Mouse (Mus musculus): Measurements from ENCODE around the gene Angpt4. TPM values are rescaled to one million over a fixed set of nuclear protein-coding genes. Genes with fewer than 3 reads are reported as not detected.

Angpt4 gene
- total and polyA plus RNA-seq, 3 experiments, result 0.04 TPM; not detected in 2

DNA sequence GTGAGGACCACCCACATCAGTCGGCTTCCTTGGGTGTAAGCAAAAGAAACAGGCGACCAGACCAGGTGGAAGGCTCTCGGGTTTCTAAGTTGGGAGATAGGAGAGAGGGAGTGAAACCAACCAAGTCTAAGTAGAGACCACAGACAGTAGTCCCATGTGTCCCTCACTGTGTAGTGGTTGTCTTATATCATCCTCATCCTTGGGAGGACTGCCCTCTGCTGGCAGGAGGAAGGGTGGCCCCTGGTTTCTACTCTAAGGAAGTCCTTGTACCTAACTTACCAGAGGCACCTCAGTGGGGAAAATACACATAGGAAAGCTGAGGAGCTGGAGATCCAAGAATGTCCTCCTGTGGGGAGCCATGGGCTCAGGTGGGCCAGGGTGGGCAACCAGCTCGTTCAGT lies 44.5 kb upstream of the Angpt4 start:
- Histone ChIP-seq H3K27me3 (replicated peaks) (peaks cover 87% of the 10 kb centered on the region), H3K4me1 (ENCODE audit: control insufficient read depth in 1 of 2, insufficient read depth in 2 of 2) (no peaks in the 10 kb centered on the region), H3K4me2 (ENCODE audit: insufficient read depth, low read depth, poor library complexity, severe bottlenecking) (no peak overlapping the region), H3K79me2 (replicated peaks; ENCODE audit: control insufficient read depth, extremely low read depth, insufficient read depth, poor library complexity, severe bottlenecking) (no peaks in the 10 kb centered on the region), H3K9me3 (replicated peaks; ENCODE audit: low read length) (no peaks in the 10 kb centered on the region), H3K27ac (ENCODE audit: insufficient read depth, low read depth) (no peak overlapping the region), H3K36me3 (replicated peaks in 1 of 2; ENCODE audit: control insufficient read depth in 1 of 2, insufficient read depth in 1 of 2, low read length in 1 of 2) (no peaks in the 10 kb centered on the region), H3K9ac (ENCODE audit: insufficient read depth, low read depth) (no peak overlapping the region), H3K4me3 (replicated peaks in 1 of 3; ENCODE audit: low read depth in 2 of 3, low read length in 2 of 3, poor library complexity in 1 of 3) (no peak overlapping the region)
- TF ChIP-seq CTCF (conservative IDR thresholded peaks at IDR 0.05 in 1 of 2, IDR thresholded peaks at IDR 0.05 in 1 of 2; ENCODE audit: low read depth in 2 of 2, low read length in 2 of 2), result peak; percentile 80 to 88
- TF ChIP-seq RAD21 (IDR thresholded peaks at IDR 0.05; ENCODE audit: low read depth, low read length), result peak; percentile 81
- TF ChIP-seq HCFC1 (IDR thresholded peaks at IDR 0.05; ENCODE audit: low read depth, low read length), result no peak
- no peak for TF ChIP-seq NELFE (IDR thresholded peaks at IDR 0.05; ENCODE audit: low read depth, low read length)
- TF ChIP-seq MXI1 (IDR thresholded peaks at IDR 0.05; ENCODE audit: low read depth, low read length), result no peak
- no peak for TF ChIP-seq JUN (IDR thresholded peaks at IDR 0.05; ENCODE audit: insufficient read depth, low read depth, low read length)
- TF ChIP-seq MAFK (IDR thresholded peaks at IDR 0.05; ENCODE audit: insufficient replicate concordance, low read length), result no peak
- no peak for TF ChIP-seq JUND (conservative IDR thresholded peaks at IDR 0.05; ENCODE audit: low read depth, low read length)
- TF ChIP-seq MAX (IDR thresholded peaks at IDR 0.05; ENCODE audit: low read length), result no peak
- no peak for TF ChIP-seq ELF1 (IDR thresholded peaks at IDR 0.05; ENCODE audit: low read depth, low read length)
- TF ChIP-seq SMC3 (IDR thresholded peaks at IDR 0.05; ENCODE audit: low read depth, low read length), result peak; percentile 89
- no peak for TF ChIP-seq KAT2A (IDR thresholded peaks at IDR 0.05; ENCODE audit: insufficient replicate concordance, low read length)
- no peak for TF ChIP-seq POLR2A (IDR thresholded peaks at IDR 0.05; ENCODE audit: low read depth, low read length)
- no peak for TF ChIP-seq PAX5 (IDR thresholded peaks at IDR 0.05; ENCODE audit: low read length)
- dilution Hi-C loops (cut with MboI; ENCODE audit: extremely low pct_ligation_motif_present, extremely low pct_unique_long_range_greater_than_20kb, low sequenced_read_pairs) (no loop called here), in situ Hi-C loops (cut with MboI; ENCODE audit: low pct_ligation_motif_present, low pct_unique_long_range_greater_than_20kb, low sequenced_read_pairs) (loop anchor here (25.0 kb wide), 1 partner anchor 279 kb away; no protein-coding TSS in a partner anchor)
- peak; percentile 60 for DNase-seq (ENCODE audit: extremely low read depth)

DNA sequence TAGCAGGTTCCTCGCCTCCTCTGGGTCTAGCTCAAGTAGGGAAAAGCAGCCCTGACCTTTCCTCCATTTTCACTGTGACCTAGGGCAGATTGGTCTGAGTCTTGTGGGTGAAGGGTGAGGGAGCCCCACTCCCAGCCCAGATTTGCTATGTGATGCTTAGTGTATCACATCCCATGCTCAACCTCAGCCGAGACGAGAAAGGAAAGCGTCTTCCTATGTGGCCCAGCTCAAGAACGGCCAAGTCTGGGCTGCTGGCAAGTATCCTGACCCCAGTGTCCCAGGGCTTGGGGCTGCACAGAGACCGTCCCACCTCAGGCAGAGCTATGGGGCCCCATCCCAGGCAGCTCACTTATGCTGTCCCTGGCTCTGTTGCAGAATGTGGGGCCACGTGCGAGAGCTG lies 42.8 kb upstream of the Angpt4 start:
- dilution Hi-C loops (cut with MboI; ENCODE audit: extremely low pct_ligation_motif_present, extremely low pct_unique_long_range_greater_than_20kb, low sequenced_read_pairs), result no loop called here
- Histone ChIP-seq H3K9ac (ENCODE audit: insufficient read depth, low read depth) (no peak overlapping the region), H3K4me1 (ENCODE audit: control insufficient read depth in 1 of 2, insufficient read depth in 2 of 2) (no peaks in the 10 kb centered on the region), H3K9me3 (replicated peaks; ENCODE audit: low read length) (no peaks in the 10 kb centered on the region), H3K4me3 (replicated peaks in 1 of 3; ENCODE audit: low read depth in 2 of 3, low read length in 2 of 3, poor library complexity in 1 of 3) (no peak overlapping the region), H3K36me3 (replicated peaks in 1 of 2; ENCODE audit: control insufficient read depth in 1 of 2, insufficient read depth in 1 of 2, low read length in 1 of 2) (no peaks in the 10 kb centered on the region), H3K27ac (ENCODE audit: insufficient read depth, low read depth) (no peak overlapping the region), H3K79me2 (replicated peaks; ENCODE audit: control insufficient read depth, extremely low read depth, insufficient read depth, poor library complexity, severe bottlenecking) (no peaks in the 10 kb centered on the region), H3K4me2 (ENCODE audit: insufficient read depth, low read depth, poor library complexity, severe bottlenecking) (no peak overlapping the region), H3K27me3 (replicated peaks) (peaks cover 87% of the 10 kb centered on the region)
- DNase-seq (ENCODE audit: extremely low read depth), result no peak
- in situ Hi-C loops (cut with MboI; ENCODE audit: low pct_ligation_motif_present, low pct_unique_long_range_greater_than_20kb, low sequenced_read_pairs), result loop anchor here (25.0 kb wide), 1 partner anchor 281 kb away; no protein-coding TSS in a partner anchor
- TF ChIP-seq MEF2A (IDR thresholded peaks at IDR 0.05; ENCODE audit: borderline replicate concordance, low read depth, low read length) (no peak), MAX (IDR thresholded peaks at IDR 0.05; ENCODE audit: low read length) (no peak), GABPA (IDR thresholded peaks at IDR 0.05; ENCODE audit: insufficient replicate concordance, low read depth, low read length) (no peak), MAZ (IDR thresholded peaks at IDR 0.05; ENCODE audit: low read depth, low read length) (no peak), UBTF (IDR thresholded peaks at IDR 0.05; ENCODE audit: low read depth, low read length) (no peak), MYC (IDR thresholded peaks at IDR 0.05; ENCODE audit: low read depth, low read length) (no peak), ETS1 (conservative IDR thresholded peaks at IDR 0.05; ENCODE audit: low read depth, low read length) (no peak), MXI1 (IDR thresholded peaks at IDR 0.05; ENCODE audit: low read depth, low read length) (no peak), EP300 (IDR thresholded peaks at IDR 0.05; ENCODE audit: low read length) (no peak), RAD21 (IDR thresholded peaks at IDR 0.05; ENCODE audit: low read depth, low read length) (no peak), IRF4 (IDR thresholded peaks at IDR 0.05; ENCODE audit: low read depth, low read length) (no peak), E2F4 (IDR thresholded peaks at IDR 0.05; ENCODE audit: insufficient replicate concordance, low read depth, low read length) (no peak), JUND (conservative IDR thresholded peaks at IDR 0.05; ENCODE audit: low read depth, low read length) (no peak), MAFK (IDR thresholded peaks at IDR 0.05; ENCODE audit: insufficient replicate concordance, low read length) (no peak), BHLHE40 (IDR thresholded peaks at IDR 0.05; ENCODE audit: low read depth, low read length) (no peak), NRF1 (IDR thresholded peaks at IDR 0.05; ENCODE audit: low read depth, low read length) (no peak), TCF12 (IDR thresholded peaks at IDR 0.05; ENCODE audit: low read depth, low read length) (no peak), NELFE (IDR thresholded peaks at IDR 0.05; ENCODE audit: low read depth, low read length) (no peak)
